Mouse (Mus musculus) thymus, adult 2 months (tissue): ENCODE data around the gene Hba-a1.

ENCODE experiments used
- CTCF ChIP-seq: fragments of 200-500 bp; IDR thresholded peaks from 2 replicates; pipeline ENCODE4 v1.5.1; 2012; ENCODE audit warnings: mild to moderate bottlenecking, control low read depth, low read length, moderate library complexity, borderline replicate concordance; ENCODE audit not compliant: control insufficient read depth, poor library complexity, insufficient read depth; ENCODE audit errors: extremely low read depth
- POLR2A ChIP-seq: fragments of 200-500 bp; IDR thresholded peaks from 2 replicates; pipeline ENCODE4 v1.6.1; 2012; ENCODE audit warnings: mild to moderate bottlenecking, low read length, control low read depth, moderate library complexity; ENCODE audit not compliant: control insufficient read depth, poor library complexity, insufficient read depth; ENCODE audit errors: extremely low read depth

DNA sequence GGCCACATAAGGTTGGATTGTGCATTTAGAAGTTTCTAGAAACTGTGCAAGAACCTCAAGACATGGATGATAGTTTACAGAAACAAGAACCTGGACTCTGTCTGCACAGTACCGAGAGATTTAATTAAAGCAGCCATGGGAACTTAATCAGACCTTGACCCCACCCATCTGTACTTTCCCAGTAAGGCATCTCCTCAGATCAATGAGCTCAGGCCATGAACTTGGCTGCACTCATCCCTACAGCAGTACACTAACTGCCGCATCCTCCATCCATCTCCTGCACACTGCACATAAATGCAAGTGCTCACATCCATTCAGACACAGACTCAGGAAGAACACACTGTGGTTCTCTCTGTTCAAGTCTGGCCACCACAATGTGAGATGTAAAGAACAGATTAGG lies 2.7 kb upstream of the Hba-a1 start:
- no peak for TF ChIP-seq POLR2A
- TF ChIP-seq CTCF, result no peak
